Mouse (Mus musculus): ENCODE measurements around the gene Frmd4a.

- TF ChIP-seq MAFK (IDR thresholded peaks at IDR 0.05; ENCODE audit: insufficient read depth, low read depth, low read length), result no peak
- no peak for TF ChIP-seq CHD2 (IDR thresholded peaks at IDR 0.05; ENCODE audit: low read depth, low read length)
- no peak for TF ChIP-seq ZNF384 (IDR thresholded peaks at IDR 0.05; ENCODE audit: low read depth, low read length)
Observed at GRCm38 (mm10) chr2:4339530-4340218, 322.2 kb downstream of the Frmd4a start.

Measured in ES-E14 (cell line).